Mouse (Mus musculus) liver, adult 2 months (tissue): ENCODE data around the gene Lats2.

ENCODE experiments used
- CTCF ChIP-seq: fragments of 200-500 bp; IDR thresholded peaks from 2 replicates; pipeline ENCODE4 v1.5.1; 2011; ENCODE audit warnings: low read depth, low read length, control low read depth
- POLR2A ChIP-seq: fragments of 200-500 bp; IDR thresholded peaks from 2 replicates; pipeline ENCODE4 v1.6.1; 2011; ENCODE audit warnings: low read length, control low read depth; ENCODE audit not compliant: insufficient read depth; ENCODE audit errors: extremely low read depth

DNA sequence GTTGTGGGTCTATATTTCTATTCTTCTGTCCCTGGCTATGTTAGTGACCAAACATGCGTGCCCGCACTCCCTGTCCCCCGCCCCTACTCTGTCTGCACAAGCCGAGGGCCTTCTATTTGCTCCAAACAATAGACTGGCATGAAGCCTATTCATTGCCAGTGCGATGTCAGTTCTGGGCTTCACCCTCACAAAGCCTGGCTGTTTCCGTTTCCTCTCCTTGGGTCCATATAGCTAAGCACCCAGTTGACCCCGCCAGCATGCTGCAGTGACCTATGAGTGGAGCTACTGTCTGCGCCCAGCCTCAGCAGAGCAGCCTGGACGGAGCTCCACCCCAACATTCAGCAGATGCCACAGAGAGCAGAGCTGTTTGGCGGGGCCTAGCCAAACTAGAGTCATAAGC is 49.0 kb downstream of the Lats2 start:
- TF ChIP-seq CTCF, result no peak
- no peak for TF ChIP-seq POLR2A
